Mouse (Mus musculus) small intestine, adult 2 months (tissue): Measurements from ENCODE around the gene Ephx4.

ENCODE experiments used
- CTCF ChIP-seq: fragments of 200-500 bp; IDR thresholded peaks from 2 replicates; pipeline ENCODE4 v1.5.1; 2012; ENCODE audit warnings: low read depth, mild to moderate bottlenecking, control low read depth, inconsistent platforms, low read length, moderate library complexity, mixed read lengths; ENCODE audit not compliant: insufficient replicate concordance, insufficient read length; ENCODE audit errors: extremely low read depth
- POLR2A ChIP-seq: fragments of 200-500 bp; IDR thresholded peaks from 2 replicates; pipeline ENCODE4 v1.6.1; 2012; ENCODE audit warnings: low read depth, mild to moderate bottlenecking, control low read depth, inconsistent platforms, low read length, moderate library complexity

DNA sequence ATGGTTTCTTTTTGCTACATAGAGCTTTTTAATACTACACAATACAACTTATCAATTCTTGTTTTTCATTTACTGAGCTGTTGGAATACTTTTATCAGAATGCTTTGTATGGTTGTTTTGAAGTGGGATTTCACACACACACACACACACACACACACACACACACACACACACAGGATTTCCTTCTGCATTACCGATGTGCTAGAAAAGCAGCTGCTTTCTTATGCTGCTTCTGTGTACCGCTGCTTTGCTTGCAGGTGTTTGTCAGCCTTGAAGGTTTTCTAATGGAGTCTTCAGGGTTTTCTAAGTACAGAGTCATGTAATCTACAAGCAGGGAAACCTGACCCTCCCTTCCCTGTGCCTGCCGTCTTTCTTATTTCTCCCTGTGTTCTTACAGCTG, 48.6 kb upstream of the Ephx4 start:
- TF ChIP-seq CTCF (no peak), POLR2A (no peak)
